Mouse (Mus musculus) kidney, embryonic 15.5 days (tissue): ENCODE results near the gene Mpg. TPM values are rescaled to one million over a fixed set of nuclear protein-coding genes. Genes with fewer than 3 reads are reported as not detected.

Experiments
- ATAC-seq: fragments of 200-750 bp; cut with Nextera tagmentation; replicated peaks from 2 replicates; pipeline ENCODE4 v1.8.0; 2017; ENCODE audit warnings: moderate TSS enrichment; ENCODE audit not compliant: low FRiP score
- H3K27ac ChIP-seq: fragments of 300-500 bp; sonication (generic); 2 replicates; pipeline ENCODE4 v1.5.1; 2015; ENCODE audit warnings: mild to moderate bottlenecking, inconsistent platforms
- H3K27me3 ChIP-seq: fragments of 300-500 bp; sonication (generic); 2 replicates; pipeline ENCODE4 v1.6.1; 2015; ENCODE audit warnings: inconsistent platforms
- H3K36me3 ChIP-seq: fragments of 300-500 bp; sonication (generic); 2 replicates; pipeline ENCODE4 v1.6.1; 2015; ENCODE audit warnings: inconsistent platforms
- H3K4me1 ChIP-seq: fragments of 300-500 bp; sonication (generic); 2 replicates; pipeline ENCODE4 v1.6.1; 2015; ENCODE audit warnings: inconsistent platforms
- H3K4me2 ChIP-seq: fragments of 300-500 bp; sonication (generic); 2 replicates; pipeline ENCODE4 v1.6.1; 2015; ENCODE audit warnings: moderate library complexity, mild to moderate bottlenecking, inconsistent platforms
- H3K4me3 ChIP-seq: fragments of 300-500 bp; sonication (generic); replicated peaks from 2 replicates; pipeline ENCODE4 v1.5.1; 2015; ENCODE audit warnings: mild to moderate bottlenecking, inconsistent platforms
- H3K9ac ChIP-seq: fragments of 300-500 bp; sonication (generic); 2 replicates; pipeline ENCODE4 v1.6.1; 2015; ENCODE audit warnings: mild to moderate bottlenecking, inconsistent platforms
- H3K9me3 ChIP-seq: fragments of 300-500 bp; sonication (generic); replicated peaks from 2 replicates; pipeline ENCODE4 v1.6.1; 2016; ENCODE audit warnings: inconsistent platforms
- WGBS: fragments of 180-500 bp; shearing (Covaris S2); methylation state at CpG from one replicate; pipeline ENCODE4 v1.1.7; 2015; ENCODE audit warnings: mixed read lengths; 5-methylcytosine and 5-hydroxymethylcytosine counted together
- polyA plus RNA-seq: library from polyadenylated mRNA; unstranded; fragments of >200 nt; fragmentation: Nextera tagmentation; extraction: Ambion mirVana; gene quantifications from 2 replicates; pipeline ENCODE4 v1.2.1, GENCODE M21; 2015

Mpg gene
- 33.5 and 36.1 TPM in 2 replicates for polyA plus RNA-seq

DNA sequence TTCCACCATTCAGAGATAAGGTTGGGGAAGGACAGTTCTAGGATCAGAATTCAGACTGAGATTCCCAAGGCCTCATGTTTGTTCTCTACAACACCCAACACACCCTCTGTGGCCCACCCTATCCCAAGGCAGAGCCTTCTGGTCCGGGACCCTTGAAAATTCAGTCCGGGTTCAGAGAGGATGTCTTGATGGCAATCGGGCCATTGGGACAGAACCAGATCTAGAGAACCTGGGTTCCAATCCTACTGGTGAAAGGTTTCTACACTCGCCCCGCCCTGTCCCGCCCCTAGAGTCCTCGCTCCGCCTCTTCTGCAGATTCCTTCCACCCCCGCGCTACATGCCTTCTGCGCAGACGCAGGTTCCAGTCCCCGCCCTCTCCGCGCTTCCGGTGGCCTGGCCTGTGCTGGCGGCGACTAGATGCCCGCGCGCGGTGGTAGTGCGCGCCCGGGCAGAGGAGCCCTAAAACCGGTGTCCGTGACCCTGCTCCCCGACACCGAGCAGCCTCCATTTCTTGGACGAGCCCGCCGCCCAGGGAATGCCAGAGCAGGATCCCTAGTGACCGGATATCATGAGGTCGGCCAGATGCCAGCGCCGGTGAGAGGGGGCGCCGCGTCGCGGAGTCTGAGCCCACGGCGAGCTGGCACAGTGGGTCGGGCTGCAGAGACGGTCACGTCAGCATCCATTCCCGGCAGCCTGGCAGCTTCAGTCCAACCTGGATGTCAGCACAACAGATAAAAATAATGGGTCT is at the start of gene Mpg:
Gene Mpg (plus strand): TSS at position 382 of the 748 bp plus-strand sequence.
- peak within 1 kb of the TSS; percentile 81 for H3K4me2 ChIP-seq
- H3K36me3 ChIP-seq = peaks cover 29% of the 10 kb centered on the region
- ATAC-seq = peak; percentile 76
- H3K4me3 ChIP-seq = peak within 1 kb of the TSS; percentile 79
- H3K27me3 ChIP-seq = no peaks in the 10 kb centered on the region
- H3K9ac ChIP-seq = peak within 1 kb of the TSS; percentile 76
- no peaks in the 10 kb centered on the region for H3K9me3 ChIP-seq
- WGBS = 4% methylated on average over 47 of the region's 47 CpGs
- H3K27ac ChIP-seq = peak within 1 kb of the TSS; percentile 92
- H3K4me1 ChIP-seq = peaks cover 61% of the 10 kb centered on the region

- H3K4me2 ChIP-seq = no peak overlapping the region
- no peak overlapping the region for H3K9ac ChIP-seq
- ATAC-seq = no peak
- no peak overlapping the region for H3K27ac ChIP-seq
- no peaks in the 10 kb centered on the region for H3K36me3 ChIP-seq
- H3K27me3 ChIP-seq = no peaks in the 10 kb centered on the region; the same call in 1 of the 2 replicates
- H3K9me3 ChIP-seq = no peaks in the 10 kb centered on the region
- no peak overlapping the region for H3K4me3 ChIP-seq
- no peaks in the 10 kb centered on the region for H3K4me1 ChIP-seq
- WGBS = 86% methylated on average over 1 of the region's 1 CpGs
Measured at GRCm38 (mm10) chr11:32178506-32178905, 47.8 kb upstream of the Mpg start.

GRCm38 (mm10) chr11:32181246-32181645 is 45.1 kb upstream of the Mpg start:
- 83% methylated on average over 4 of the region's 4 CpGs for WGBS
- Histone ChIP-seq H3K4me1 (no peaks in the 10 kb centered on the region), H3K36me3 (no peaks in the 10 kb centered on the region), H3K27me3 (no peaks in the 10 kb centered on the region; the same call in 1 of the 2 replicates), H3K9ac (no peak overlapping the region), H3K27ac (no peak overlapping the region), H3K4me2 (no peak overlapping the region), H3K9me3 (no peaks in the 10 kb centered on the region), H3K4me3 (no peak overlapping the region)
- no peak for ATAC-seq

- WGBS = 47% methylated on average over 25 of the region's 25 CpGs
- Histone ChIP-seq H3K4me1 (no peaks in the 10 kb centered on the region), H3K9ac (no peak overlapping the region), H3K4me3 (no peak overlapping the region), H3K36me3 (no peaks in the 10 kb centered on the region), H3K4me2 (no peak overlapping the region), H3K27ac (no peak overlapping the region), H3K9me3 (no peaks in the 10 kb centered on the region), H3K27me3 (no peaks in the 10 kb centered on the region; the same call in 1 of the 2 replicates)
- ATAC-seq = 0 out of 2 replicates have a peak, but pooled peaks have one; percentile 29
Measured at GRCm38 (mm10) chr11:32181973-32182868, 44.1 kb upstream of the Mpg start.

GRCm38 (mm10) chr11:32184469-32184868 is 41.8 kb upstream of the Mpg start:
- no peak overlapping the region for H3K27ac ChIP-seq
- no peaks in the 10 kb centered on the region; the same call in 1 of the 2 replicates for H3K27me3 ChIP-seq
- no peak overlapping the region for H3K4me2 ChIP-seq
- H3K9me3 ChIP-seq = no peaks in the 10 kb centered on the region
- no peak overlapping the region for H3K9ac ChIP-seq
- ATAC-seq = no peak
- H3K4me1 ChIP-seq = no peaks in the 10 kb centered on the region
- 86% methylated on average over 8 of the region's 8 CpGs for WGBS
- H3K36me3 ChIP-seq = no peaks in the 10 kb centered on the region
- no peak overlapping the region for H3K4me3 ChIP-seq

DNA sequence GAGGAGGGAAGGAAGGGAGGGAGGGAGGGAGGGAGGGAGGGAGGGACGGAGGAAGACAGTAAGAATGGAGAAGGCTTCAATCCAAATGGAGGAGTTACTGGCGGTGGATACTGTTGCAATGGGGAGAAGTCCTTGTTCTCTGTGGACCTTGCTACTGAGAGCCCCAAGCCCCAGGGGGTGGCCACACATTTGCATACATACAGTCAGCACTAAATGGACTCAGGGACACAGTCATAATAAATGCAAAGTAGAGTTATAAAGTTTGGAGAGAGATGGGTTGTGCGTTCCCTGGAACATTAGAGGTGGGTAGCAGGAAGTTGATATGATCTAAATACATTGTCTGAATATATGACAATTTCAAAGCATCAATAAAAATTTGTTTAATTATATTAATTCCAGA is 40.3 kb upstream of the Mpg start:
- ATAC-seq = no peak

GRCm38 (mm10) chr11:32187256-32187655 is 39.0 kb upstream of the Mpg start:
- Histone ChIP-seq H3K27me3 (no peaks in the 10 kb centered on the region), H3K4me2 (no peak overlapping the region), H3K27ac (no peak overlapping the region), H3K9me3 (no peaks in the 10 kb centered on the region), H3K4me3 (no peak overlapping the region), H3K4me1 (no peaks in the 10 kb centered on the region), H3K9ac (no peak overlapping the region), H3K36me3 (no peaks in the 10 kb centered on the region)
- ATAC-seq = no peak
- WGBS = 87% methylated on average over 4 of the region's 4 CpGs

More for the DNA sequence above, 40.3 kb upstream of the Mpg start:
- no peak overlapping the region for H3K4me2 ChIP-seq
- H3K36me3 ChIP-seq = no peaks in the 10 kb centered on the region
- WGBS = 73% methylated on average over 3 of the region's 3 CpGs
- no peaks in the 10 kb centered on the region; the same call in 1 of the 2 replicates for H3K27me3 ChIP-seq
- H3K9me3 ChIP-seq = no peaks in the 10 kb centered on the region
- H3K9ac ChIP-seq = no peak overlapping the region
- no peaks in the 10 kb centered on the region for H3K4me1 ChIP-seq
- no peak overlapping the region for H3K27ac ChIP-seq
- H3K4me3 ChIP-seq = no peak overlapping the region

DNA sequence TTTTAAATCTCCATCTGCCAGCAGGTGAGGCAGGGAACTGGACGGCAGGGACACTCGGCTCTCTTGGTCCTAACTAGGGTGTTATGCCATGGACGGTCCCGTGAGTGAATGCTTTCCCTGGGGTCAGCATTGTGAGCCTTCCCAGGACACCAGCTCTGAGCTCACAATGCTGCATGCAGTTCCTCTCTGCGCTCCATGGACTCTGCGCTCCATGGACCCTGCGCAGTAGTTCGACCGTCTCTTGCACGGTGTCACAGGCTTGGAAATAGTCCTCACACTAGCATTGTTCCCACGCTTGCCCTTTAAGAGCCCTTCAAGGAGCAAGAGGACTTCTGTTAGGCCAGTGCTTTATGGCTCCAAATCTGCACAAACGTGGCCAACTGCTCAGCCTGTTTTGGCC is 37.4 kb upstream of the Mpg start:
- Histone ChIP-seq H3K27ac (no peak overlapping the region), H3K4me2 (no peak overlapping the region), H3K36me3 (no peaks in the 10 kb centered on the region), H3K4me3 (no peak overlapping the region), H3K9ac (no peak overlapping the region), H3K27me3 (no peaks in the 10 kb centered on the region), H3K9me3 (no peaks in the 10 kb centered on the region), H3K4me1 (no peaks in the 10 kb centered on the region)
- ATAC-seq = no peak
- 79% methylated on average over 12 of the region's 12 CpGs for WGBS

- Histone ChIP-seq H3K4me2 (no peak overlapping the region), H3K9ac (no peak overlapping the region), H3K4me3 (no peak overlapping the region), H3K9me3 (no peaks in the 10 kb centered on the region), H3K27me3 (no peaks in the 10 kb centered on the region), H3K36me3 (no peaks in the 10 kb centered on the region), H3K27ac (no peak overlapping the region), H3K4me1 (no peaks in the 10 kb centered on the region)
- 68% methylated on average over 5 of the region's 5 CpGs for WGBS
- no peak for ATAC-seq
Measured at GRCm38 (mm10) chr11:32189434-32189833, 36.9 kb upstream of the Mpg start.

- Histone ChIP-seq H3K4me3 (no peak overlapping the region), H3K36me3 (no peaks in the 10 kb centered on the region), H3K9me3 (no peaks in the 10 kb centered on the region), H3K27me3 (no peaks in the 10 kb centered on the region), H3K27ac (no peak overlapping the region), H3K4me1 (no peaks in the 10 kb centered on the region), H3K9ac (no peak overlapping the region), H3K4me2 (no peak overlapping the region)
- 81% methylated on average over 9 of the region's 9 CpGs for WGBS
- ATAC-seq = no peak
Measured at GRCm38 (mm10) chr11:32190119-32190518, 36.2 kb upstream of the Mpg start.

DNA sequence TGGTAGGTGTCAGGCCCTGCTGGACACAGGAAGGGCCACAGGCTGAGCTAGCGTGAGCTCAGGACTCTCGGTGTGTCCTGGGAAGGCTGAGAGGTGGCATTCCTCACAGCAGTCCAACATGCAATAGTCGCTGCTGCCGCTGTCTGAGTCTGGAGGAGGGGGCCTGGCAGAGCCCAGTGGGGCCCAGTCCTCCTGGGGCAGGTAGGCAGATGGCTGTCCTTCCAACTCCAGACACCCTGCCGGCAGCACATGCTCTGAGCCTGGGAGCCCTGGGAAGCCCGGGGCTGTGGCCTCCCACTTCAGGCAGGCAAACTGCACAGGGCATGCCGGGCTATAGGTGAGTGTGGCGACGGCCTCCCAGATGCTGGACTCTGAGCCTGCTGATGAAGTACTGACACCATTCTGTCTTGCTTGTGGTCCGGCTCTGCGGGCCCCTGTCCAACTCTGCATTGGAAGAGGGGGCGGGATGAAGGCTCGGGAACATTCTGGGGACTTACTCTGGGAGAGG is 35.6 kb upstream of the Mpg start:
- no peaks in the 10 kb centered on the region for H3K9me3 ChIP-seq
- no peaks in the 10 kb centered on the region for H3K4me1 ChIP-seq
- no peak overlapping the region for H3K9ac ChIP-seq
- H3K4me2 ChIP-seq = no peak overlapping the region
- no peak overlapping the region for H3K27ac ChIP-seq
- H3K4me3 ChIP-seq = no peak overlapping the region
- no peaks in the 10 kb centered on the region for H3K36me3 ChIP-seq
- WGBS = 75% methylated on average over 13 of the region's 13 CpGs
- no peak for ATAC-seq
- H3K27me3 ChIP-seq = no peaks in the 10 kb centered on the region

- no peak overlapping the region for H3K27ac ChIP-seq
- H3K9ac ChIP-seq = no peak overlapping the region
- H3K9me3 ChIP-seq = no peaks in the 10 kb centered on the region
- no peaks in the 10 kb centered on the region for H3K4me1 ChIP-seq
- H3K4me3 ChIP-seq = no peak overlapping the region
- ATAC-seq = no peak
- whole genome bisulfite sequencing = 81% methylated on average over 10 of the region's 10 CpGs
- H3K36me3 ChIP-seq = no peaks in the 10 kb centered on the region
- H3K4me2 ChIP-seq = no peak overlapping the region
- no peaks in the 10 kb centered on the region for H3K27me3 ChIP-seq
Measured at GRCm38 (mm10) chr11:32193156-32193555, 33.1 kb upstream of the Mpg start.
